16 mouse cellular contexts compared by ENCODE assay signal in genomic region chr9:123403031-123403430, GRCm38 (mm10). TPM values are rescaled to one million over a fixed set of nuclear protein-coding genes. Genes with fewer than 3 reads are reported as not detected.
DNase-seq lines count a peak whose midpoint lies in the region; ATAC-seq and TF ChIP-seq lines count a peak whose summit lies in the region.
"Had no signal": no experiment of that assay in that cellular context is flagged by ENCODE, and none has a peak within 500 bp of the region (broad histone marks: within the 10 kb centered on the region; RNA-seq: fewer than 3 reads in every experiment).

No protein-coding gene starts in this region.

- no peak overlapping the region for H3K27ac ChIP-seq in left cerebral cortex, adult 2 months
- H3K27ac ChIP-seq: embryonic facial prominence, embryonic 13.5 days; forebrain, embryonic 12.5 days; gastrocnemius, adult 2 months; hindbrain, embryonic 10.5 days; hindbrain, embryonic 14.5 days; intestine, embryonic 15.5 days had no signal

- ATAC-seq in megakaryocyte, adult 5-6 weeks (ENCODE audit: poor library complexity, severe bottlenecking), result no peak
- ATAC-seq: intestine, embryonic 15.5 days had no signal

- intact Hi-C loops in left cerebral cortex, postnatal 4 days (cut with DNase I), result no loop called here
- intact Hi-C loops in left cerebral cortex, postnatal 10 days (cut with DNase I), result no loop called here
- intact Hi-C loops in left cerebral cortex, adult 2 months (cut with DNase I), result no loop called here

- H3K4me3 ChIP-seq in left cerebral cortex, adult 2 months, result no peak overlapping the region
- H3K4me3 ChIP-seq: embryonic facial prominence, embryonic 13.5 days; forebrain, embryonic 12.5 days; gastrocnemius, adult 2 months; heart, embryonic 12.5 days; hindbrain, embryonic 10.5 days; intestine, embryonic 15.5 days had no signal

- peak; percentile 25 for DNase-seq in left cerebral cortex, postnatal 4 days
- no peak for DNase-seq in left cerebral cortex, postnatal 10 days (ENCODE audit: extremely low spot score in 1 of 2, low spot score in 2 of 2)
- DNase-seq in cerebellum, adult 9-10 months, result peak; percentile 34
- peak; percentile 38 to 61 for DNase-seq in cerebellum, postnatal 25 days
- DNase-seq in left cerebral cortex, adult 2 months (ENCODE audit: extremely low spot score in 1 of 2, low spot score in 2 of 2), result no peak
- DNase-seq: adrenal gland, adult 8-10 months; gastrocnemius, adult 2 months; gastrocnemius, postnatal 25 days; kidney, adult 18-20 months had no signal

- no peak for TF ChIP-seq CTCF in left cerebral cortex, adult 2 months (IDR thresholded peaks at IDR 0.05)

RNA-seq across cellular contexts. Expression of gene Lars2, which starts 36.3 kb away (rescaled TPM):
- total RNA-seq in left cerebral cortex, postnatal 4 days (2021), result 10 to 100 TPM; 25.3 to 41.7 TPM
- total RNA-seq in left cerebral cortex, postnatal 10 days (2021), result 10 to 100 TPM; 28.5 to 37.5 TPM
- 2,599 and 2,847 TPM in 2 replicates for total RNA-seq in megakaryocyte, adult 5-6 weeks (2015)
- 12.8 and 16.2 TPM in 2 replicates for total RNA-seq in megakaryocyte, adult 5-6 weeks (2017)
- 10 to 100 TPM; 29.6 to 56.2 TPM for total RNA-seq in left cerebral cortex, adult 2 months (2021)

Comparison
In these comparisons a context has a peak if more than half of its experiments do, and no peak if none do; other contexts are left out.
1. DNase-seq: peak in left cerebral cortex, postnatal 4 days (single experiment), cerebellum, adult 9-10 months (single experiment) and cerebellum, postnatal 25 days (2 of 2); none in left cerebral cortex, postnatal 10 days (0 of 2) and left cerebral cortex, adult 2 months (0 of 2).